ENCODE assay signal across 21 mouse cellular contexts in the genomic region with DNA sequence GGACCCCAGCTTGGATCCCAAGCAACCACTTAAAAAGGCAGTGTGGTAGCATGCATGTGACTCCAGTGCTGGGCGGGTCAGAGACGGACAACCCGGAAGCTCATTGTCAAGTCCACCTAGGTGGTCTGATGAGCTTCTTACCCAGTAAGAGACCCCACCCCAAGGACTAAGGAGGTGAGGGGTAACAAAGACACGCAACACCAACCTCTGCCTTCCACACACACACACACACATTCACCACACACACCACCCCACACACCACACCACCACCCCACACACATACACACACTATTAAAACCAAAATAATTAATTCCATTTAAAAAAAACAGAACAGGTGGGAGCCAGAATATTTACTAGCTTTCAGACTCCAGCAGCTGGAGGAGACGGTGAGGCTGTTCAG.
"Had no signal": no experiment of that assay in that cellular context is flagged by ENCODE, and none has a peak within 500 bp of the region (broad histone marks: within the 10 kb centered on the region; RNA-seq: fewer than 3 reads in every experiment).

No protein-coding gene starts in this region.

- H3K9me3 ChIP-seq: liver, embryonic 13.5 days; midbrain, embryonic 12.5 days; midbrain, embryonic 15.5 days; neural tube, embryonic 15.5 days had no signal

- H3K4me3 ChIP-seq: left cerebral cortex, adult 2 months; liver, embryonic 13.5 days; midbrain, embryonic 12.5 days; midbrain, embryonic 15.5 days; myocyte; neural tube, embryonic 15.5 days had no signal

- H3K27me3 ChIP-seq: liver, embryonic 13.5 days; midbrain, embryonic 12.5 days; midbrain, embryonic 15.5 days; neural tube, embryonic 15.5 days had no signal

- H3K36me3 ChIP-seq: liver, embryonic 13.5 days; midbrain, embryonic 12.5 days; midbrain, embryonic 15.5 days; neural tube, embryonic 15.5 days had no signal

- H3K4me2 ChIP-seq: liver, embryonic 13.5 days; midbrain, embryonic 12.5 days; midbrain, embryonic 15.5 days; neural tube, embryonic 15.5 days had no signal

- DNase-seq: kidney, adult 9 months; kidney, postnatal 14 days; kidney, postnatal 4 days; layer of hippocampus, adult 9-11 months; layer of hippocampus, postnatal 36 days; liver, embryonic 13.5 days; lung, adult 2 months; lung, postnatal 14 days; lung, postnatal 4 days; right cerebral cortex, adult 18-20 months; right cerebral cortex, postnatal 14 days; right cerebral cortex, postnatal 4 days; thymus, adult 2 months; thymus, postnatal 14 days; thymus, postnatal 4 days had no signal

- H3K4me1 ChIP-seq: liver, embryonic 13.5 days; midbrain, embryonic 12.5 days had no signal

- H3K9ac ChIP-seq: liver, embryonic 13.5 days; midbrain, embryonic 12.5 days; midbrain, embryonic 15.5 days; neural tube, embryonic 15.5 days had no signal

- H3K27ac ChIP-seq: left cerebral cortex, adult 2 months; liver, embryonic 13.5 days; midbrain, embryonic 12.5 days; midbrain, embryonic 15.5 days; neural tube, embryonic 15.5 days; stomach, postnatal 0 days had no signal

- ATAC-seq: midbrain, embryonic 15.5 days had no signal
